Comparison of ENCODE assay signal across 21 mouse cellular contexts in genomic region chr11:109107518-109108205, GRCm38 (mm10). TPM values are rescaled to one million over a fixed set of nuclear protein-coding genes. Genes with fewer than 3 reads are reported as not detected.
DNase-seq lines count a peak whose midpoint lies in the region; ATAC-seq lines count a peak whose summit lies in the region.
"Had no signal": no experiment of that assay in that cellular context is flagged by ENCODE, and none has a peak within 500 bp of the region (broad histone marks: within the 10 kb centered on the region; RNA-seq: fewer than 3 reads in every experiment).

No protein-coding gene starts in this region.

- no peak for ATAC-seq in forebrain, embryonic 11.5 days (replicated peaks; ENCODE audit: low FRiP score)
- ATAC-seq in forebrain, embryonic 15.5 days (replicated peaks), result no peak
- no peak for ATAC-seq in forebrain, embryonic 14.5 days
- ATAC-seq in neural tube, embryonic 11.5 days (ENCODE audit: insufficient read depth, low FRiP score, low TSS enrichment), result peak; percentile 89
- ATAC-seq in erythroblast, adult 5-6 weeks (replicated peaks; ENCODE audit: low FRiP score, poor library complexity, severe bottlenecking), result no peak
- ATAC-seq: inflammation-experienced regulatory T-cells, adult 6 months; Patski had no signal

- H3K9me3 ChIP-seq in forebrain, embryonic 11.5 days (ENCODE audit: control insufficient read depth, low read length), result no peaks in the 10 kb centered on the region
- H3K9me3 ChIP-seq in forebrain, embryonic 15.5 days, result no peaks in the 10 kb centered on the region
- no peaks in the 10 kb centered on the region for H3K9me3 ChIP-seq in forebrain, embryonic 14.5 days (replicated peaks; ENCODE audit: control insufficient read depth, low read length)
- no peaks in the 10 kb centered on the region for H3K9me3 ChIP-seq in neural tube, embryonic 11.5 days (ENCODE audit: control insufficient read depth, low read length)
- H3K9me3 ChIP-seq: embryonic facial prominence, embryonic 15.5 days had no signal

- DNase-seq in forebrain, embryonic 11.5 days (ENCODE audit: low spot score), result no peak
- DNase-seq in forebrain, embryonic 14.5 days (ENCODE audit: low spot score), result no peak
- peak; percentile 75 for DNase-seq in mesoderm, embryonic 11.5 days (ENCODE audit: low read depth, low spot score)
- peak; percentile 54 for DNase-seq in neural tube, embryonic 11.5 days (ENCODE audit: low spot score)
- DNase-seq in frontal cortex, adult 2 months (ENCODE audit: extremely low spot score in 1 of 2, low spot score in 1 of 2), result no peak
- DNase-seq in MN1 (ENCODE audit: low spot score), result no peak
- DNase-seq: cerebellum, adult 9-10 months; kidney, postnatal 10 days; lung, adult 18-20 months had no signal

- H3K27me3 ChIP-seq in forebrain, embryonic 11.5 days (ENCODE audit: control insufficient read depth, insufficient read depth, low read length), result no peaks in the 10 kb centered on the region; the same call in 1 of the 2 replicates
- H3K27me3 ChIP-seq in forebrain, embryonic 15.5 days, result no peaks in the 10 kb centered on the region
- no peaks in the 10 kb centered on the region for H3K27me3 ChIP-seq in forebrain, embryonic 14.5 days (replicated peaks; ENCODE audit: control insufficient read depth, insufficient read depth, low read length)
- H3K27me3 ChIP-seq in neural tube, embryonic 11.5 days (ENCODE audit: control insufficient read depth, insufficient read depth, low read length), result no peaks in the 10 kb centered on the region
- H3K27me3 ChIP-seq: embryonic facial prominence, embryonic 15.5 days; Patski had no signal

- no peaks in the 10 kb centered on the region for H3K36me3 ChIP-seq in forebrain, embryonic 11.5 days (ENCODE audit: control insufficient read depth, insufficient read depth, low read length)
- no peaks in the 10 kb centered on the region for H3K36me3 ChIP-seq in forebrain, embryonic 15.5 days
- H3K36me3 ChIP-seq in forebrain, embryonic 14.5 days (ENCODE audit: control insufficient read depth, insufficient read depth, low read length), result no peaks in the 10 kb centered on the region
- no peaks in the 10 kb centered on the region for H3K36me3 ChIP-seq in neural tube, embryonic 11.5 days (ENCODE audit: control insufficient read depth, insufficient read depth, low read length)
- H3K36me3 ChIP-seq: embryonic facial prominence, embryonic 15.5 days had no signal

- no peak overlapping the region for H3K4me2 ChIP-seq in forebrain, embryonic 11.5 days (ENCODE audit: low read depth, low read length, severe bottlenecking)
- H3K4me2 ChIP-seq in forebrain, embryonic 15.5 days (replicated peaks), result no peak overlapping the region
- H3K4me2 ChIP-seq in forebrain, embryonic 14.5 days (ENCODE audit: low read length), result no peak overlapping the region
- H3K4me2 ChIP-seq in neural tube, embryonic 11.5 days (ENCODE audit: low read depth), result peak overlapping the region; percentile 24; the same call in 1 of the 2 replicates
- H3K4me2 ChIP-seq: embryonic facial prominence, embryonic 15.5 days had no signal

- H3K9ac ChIP-seq in forebrain, embryonic 11.5 days (ENCODE audit: low read length), result no peak overlapping the region
- no peak overlapping the region for H3K9ac ChIP-seq in forebrain, embryonic 15.5 days (replicated peaks)
- H3K9ac ChIP-seq in forebrain, embryonic 14.5 days (ENCODE audit: low read length), result no peak overlapping the region
- peak overlapping the region; percentile 35 for H3K9ac ChIP-seq in neural tube, embryonic 11.5 days (ENCODE audit: low read length)
- H3K9ac ChIP-seq: embryonic facial prominence, embryonic 15.5 days had no signal

- peak overlapping the region; percentile 37; the same call in 1 of the 2 replicates for H3K27ac ChIP-seq in forebrain, embryonic 11.5 days (ENCODE audit: low read depth, low read length)
- H3K27ac ChIP-seq in forebrain, embryonic 15.5 days (replicated peaks), result no peak overlapping the region
- peak overlapping the region; percentile 9; the same call in 1 of the 2 replicates for H3K27ac ChIP-seq in forebrain, embryonic 14.5 days (ENCODE audit: low read depth, low read length)
- peak overlapping the region; percentile 61 for H3K27ac ChIP-seq in neural tube, embryonic 11.5 days (ENCODE audit: low read depth, low read length)
- H3K27ac ChIP-seq: embryonic facial prominence, embryonic 15.5 days had no signal

- H3K4me1 ChIP-seq in forebrain, embryonic 11.5 days (replicated peaks; ENCODE audit: control insufficient read depth, insufficient read depth, low read length), result peaks cover 15% of the 10 kb centered on the region
- H3K4me1 ChIP-seq in forebrain, embryonic 15.5 days, result peaks cover 16% of the 10 kb centered on the region
- peaks cover 16% of the 10 kb centered on the region for H3K4me1 ChIP-seq in forebrain, embryonic 14.5 days (ENCODE audit: control insufficient read depth, insufficient read depth, low read length)
- H3K4me1 ChIP-seq in neural tube, embryonic 11.5 days (ENCODE audit: control insufficient read depth, insufficient read depth, low read length), result peaks cover 39% of the 10 kb centered on the region

- WGBS in forebrain, embryonic 11.5 days, result 35% methylated on average over 11 of the region's 11 CpGs
- 37% methylated on average over 11 of the region's 11 CpGs for WGBS in forebrain, embryonic 15.5 days
- 27% methylated on average over 11 of the region's 11 CpGs for WGBS in forebrain, embryonic 14.5 days
- 7% methylated on average over 11 of the region's 11 CpGs for WGBS in neural tube, embryonic 11.5 days

- no peak overlapping the region for H3K4me3 ChIP-seq in forebrain, embryonic 11.5 days (ENCODE audit: low read depth, low read length)
- no peak overlapping the region for H3K4me3 ChIP-seq in forebrain, embryonic 15.5 days
- no peak overlapping the region for H3K4me3 ChIP-seq in forebrain, embryonic 14.5 days (ENCODE audit: low read depth, low read length)
- H3K4me3 ChIP-seq in neural tube, embryonic 11.5 days (ENCODE audit: low read depth, low read length), result no peak overlapping the region
- H3K4me3 ChIP-seq: embryonic facial prominence, embryonic 15.5 days had no signal

RNA-seq across cellular contexts. Expression of gene E030025P04Rik, which starts 36.5 kb away (rescaled TPM):
- not detected in 2 replicates for polyA plus RNA-seq in forebrain, embryonic 11.5 days (2014; fragmentation: Nextera tagmentation; extraction: Ambion mirVana)
- not detected in 2 replicates for polyA plus RNA-seq in forebrain, embryonic 15.5 days (2015; fragmentation: Nextera tagmentation; extraction: Ambion mirVana)
- polyA plus RNA-seq in forebrain, embryonic 14.5 days (2014; fragmentation: Nextera tagmentation; extraction: Ambion mirVana), result not detected in 2 replicates
- not detected in 2 replicates for polyA plus RNA-seq in neural tube, embryonic 11.5 days (2014; fragmentation: Nextera tagmentation; extraction: Ambion mirVana)
- not detected in 2 replicates for polyA plus RNA-seq in frontal cortex, adult 2 months (2012; rRNA removed)
- total RNA-seq in erythroblast, adult 5-6 weeks (2015; ENCODE audit: low replicate concordance), result not detected in 2 replicates
- not detected in 2 replicates for total RNA-seq in erythroblast, adult 5-6 weeks (2017; ENCODE audit: low replicate concordance)
- total RNA-seq: layer of hippocampus, postnatal 25 days; neutrophil, adult 5-6 weeks had no signal
- polyA plus RNA-seq: brain, embryonic 14.5 days; embryonic facial prominence, embryonic 15.5 days; gonadal fat pad, adult 2 months; heart, embryonic 14.5 days; inflammation-experienced regulatory T-cells, adult 6 months; limb, embryonic 14.5 days; Patski; testis, adult 2 months had no signal

Comparison
In these comparisons a context has a peak if more than half of its experiments do, and no peak if none do; other contexts are left out.
1. DNase-seq: peak in mesoderm, embryonic 11.5 days (single experiment) and neural tube, embryonic 11.5 days (single experiment); none in forebrain, embryonic 11.5 days (single experiment), forebrain, embryonic 14.5 days (single experiment), frontal cortex, adult 2 months (0 of 2) and MN1 (single experiment).